Mouse (Mus musculus): ENCODE measurements around the gene Hist1h1a. TPM values are rescaled to one million over a fixed set of nuclear protein-coding genes. Genes with fewer than 3 reads are reported as not detected.
"Not testable (repeated sequence)": the region's sequence is repeated elsewhere in the genome, so short reads cannot be mapped to it uniquely, and the experiment has no call there.

Gene Hist1h1a
- polyA plus RNA-seq, 2 experiments, result 3.6 to 5.4 TPM

DNA sequence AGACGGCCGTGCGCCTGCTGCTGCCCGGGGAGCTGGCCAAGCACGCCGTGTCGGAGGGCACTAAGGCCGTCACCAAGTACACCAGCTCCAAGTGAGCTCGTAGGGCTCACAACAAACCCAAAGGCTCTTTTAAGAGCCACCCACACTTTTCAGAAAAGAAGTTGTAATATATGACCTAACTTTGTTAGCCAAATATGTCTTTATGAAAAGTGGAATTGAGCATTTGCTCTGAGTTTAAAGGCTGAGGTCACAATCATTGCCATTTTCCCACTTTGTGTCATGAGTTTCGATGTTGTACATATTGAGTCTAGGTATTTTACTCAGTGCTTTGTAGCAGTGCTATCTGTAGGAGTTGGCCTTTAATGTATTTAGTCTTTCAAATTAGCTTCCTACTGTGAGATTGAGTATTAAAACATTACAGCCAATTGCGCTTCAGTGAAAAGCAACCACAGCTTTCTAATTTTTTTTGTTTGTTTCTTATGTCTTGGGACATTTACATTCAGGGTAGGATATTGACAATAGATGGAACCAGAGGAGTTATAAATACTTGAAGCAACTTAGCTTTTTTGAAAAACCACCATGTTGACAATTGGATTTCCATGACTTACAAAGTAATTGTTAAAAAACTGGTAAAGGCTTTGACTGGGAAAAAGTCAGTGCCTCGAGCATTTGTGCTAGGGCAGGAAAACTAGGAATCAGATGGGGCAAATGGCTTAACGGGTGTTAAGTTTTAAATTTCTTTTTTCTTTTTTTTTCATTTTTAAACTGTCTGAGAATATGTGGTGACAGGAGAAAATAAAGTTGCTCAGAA is 16.2 kb upstream of the Hist1h1a start:
- H3K36me3 ChIP-seq (ENCODE audit: control insufficient read depth, insufficient read depth, low read length), result no peaks in the 10 kb centered on the region
- peak overlapping the region; percentile 54 for H3K4me2 ChIP-seq (replicated peaks; ENCODE audit: low read depth, low read length, severe bottlenecking)
- ATAC-seq (ENCODE audit: low FRiP score, low read depth) (0 out of 2 replicates have a peak, but pooled peaks have one; percentile 0), DNase-seq (ENCODE audit: low spot score) (peak; percentile 28)
- H3K27ac ChIP-seq (replicated peaks; ENCODE audit: low read depth, low read length), result peak overlapping the region; percentile 96
- no peaks in the 10 kb centered on the region for H3K27me3 ChIP-seq (ENCODE audit: control insufficient read depth, insufficient read depth, low read length)
- H3K4me3 ChIP-seq (replicated peaks; ENCODE audit: low read length), result peak overlapping the region; percentile 42
- no peaks in the 10 kb centered on the region for H3K9me3 ChIP-seq (ENCODE audit: control insufficient read depth, low read length)
- peak overlapping the region; percentile 52 for H3K9ac ChIP-seq (ENCODE audit: low read depth, low read length, severe bottlenecking)
- 0 out of 2 replicates have a peak, but pooled peaks cover 11% of the 10 kb centered on the region for H3K4me1 ChIP-seq (ENCODE audit: control insufficient read depth, insufficient read depth, low read length)
- whole genome bisulfite sequencing, result 4% methylated on average over 9 of the region's 13 CpGs
- TF ChIP-seq POLR2A (IDR thresholded peaks at IDR 0.05; ENCODE audit: borderline replicate concordance, extremely low read depth, insufficient read depth, insufficient read length), result 0 out of 2 replicates have a peak, but pooled peaks have one; percentile 12

DNA sequence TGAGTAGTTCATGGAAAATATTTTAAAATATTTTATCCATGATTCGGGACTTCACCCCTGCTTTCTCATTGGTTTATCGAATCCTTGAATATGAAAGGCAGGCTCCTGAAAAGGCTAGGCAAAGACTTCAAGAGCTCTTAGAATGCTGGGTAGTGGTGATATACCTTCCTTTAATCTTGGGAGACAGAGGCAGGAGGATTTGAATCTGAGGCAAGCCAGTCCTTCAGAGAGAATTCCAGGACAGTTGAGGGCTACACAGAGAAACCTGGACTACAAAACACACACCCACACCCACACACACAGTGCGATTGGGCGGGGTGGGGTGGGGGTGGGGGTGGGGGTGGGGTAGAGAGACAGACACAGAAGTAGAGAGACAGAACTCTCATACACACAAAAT is 15.6 kb upstream of the Hist1h1a start:
- no peak for TF ChIP-seq POLR2A (IDR thresholded peaks at IDR 0.05; ENCODE audit: borderline replicate concordance, extremely low read depth, insufficient read depth, insufficient read length)

DNA sequence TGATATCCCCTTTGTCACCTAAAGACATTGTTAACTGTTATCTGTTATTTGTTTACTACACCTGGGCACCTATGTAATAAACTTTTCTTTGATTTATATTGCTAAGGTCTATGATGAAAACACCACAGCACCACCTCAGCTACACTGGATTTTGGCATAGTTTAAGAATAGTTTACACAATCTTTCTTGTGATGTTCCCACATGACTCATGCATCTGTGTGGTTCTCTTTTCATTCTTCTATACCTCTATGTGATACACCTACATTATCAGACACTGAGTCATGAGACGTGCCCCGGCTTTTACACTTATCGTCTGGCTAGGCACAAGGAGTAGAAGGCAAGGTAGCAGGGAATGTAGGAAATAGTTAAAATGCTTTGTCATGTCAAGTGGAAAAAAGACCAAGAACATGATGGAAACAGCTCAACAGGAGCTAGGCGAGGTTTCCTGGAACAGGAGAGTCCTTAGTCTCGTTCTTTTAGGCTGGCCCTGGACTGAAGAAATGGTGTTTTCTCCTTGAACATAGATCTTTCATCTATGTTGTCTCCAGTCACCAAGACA is 13.8 kb upstream of the Hist1h1a start:
- Histone ChIP-seq H3K36me3 (ENCODE audit: control insufficient read depth, insufficient read depth, low read length) (no peaks in the 10 kb centered on the region), H3K4me1 (ENCODE audit: control insufficient read depth, insufficient read depth, low read length) (peaks cover 12% of the 10 kb centered on the region; the same call in 1 of the 2 replicates), H3K9me3 (ENCODE audit: control insufficient read depth, low read length) (no peaks in the 10 kb centered on the region), H3K27ac (replicated peaks; ENCODE audit: low read depth, low read length) (peak overlapping the region; percentile 93), H3K9ac (ENCODE audit: low read depth, low read length, severe bottlenecking) (no peak overlapping the region), H3K27me3 (ENCODE audit: control insufficient read depth, insufficient read depth, low read length) (no peaks in the 10 kb centered on the region), H3K4me2 (replicated peaks; ENCODE audit: low read depth, low read length, severe bottlenecking) (no peak overlapping the region), H3K4me3 (replicated peaks; ENCODE audit: low read length) (no peak overlapping the region)
- ATAC-seq (ENCODE audit: low FRiP score, low read depth) (no peak), DNase-seq (ENCODE audit: low spot score) (no peak)
- WGBS, result 88% methylated on average over 5 of the region's 5 CpGs
- no peak for TF ChIP-seq POLR2A (IDR thresholded peaks at IDR 0.05; ENCODE audit: borderline replicate concordance, extremely low read depth, insufficient read depth, insufficient read length)

More for the DNA sequence above, 15.6 kb upstream of the Hist1h1a start:
- Histone ChIP-seq H3K9ac (ENCODE audit: low read depth, low read length, severe bottlenecking) (no peak overlapping the region), H3K4me3 (replicated peaks; ENCODE audit: low read length) (peak overlapping the region; percentile 42; the same call in 1 of the 2 replicates), H3K4me1 (ENCODE audit: control insufficient read depth, insufficient read depth, low read length) (peaks cover 12% of the 10 kb centered on the region; the same call in 1 of the 2 replicates), H3K9me3 (ENCODE audit: control insufficient read depth, low read length) (no peaks in the 10 kb centered on the region), H3K4me2 (replicated peaks; ENCODE audit: low read depth, low read length, severe bottlenecking) (peak overlapping the region; percentile 54; the same call in 1 of the 2 replicates), H3K27ac (replicated peaks; ENCODE audit: low read depth, low read length) (peak overlapping the region; percentile 96), H3K36me3 (ENCODE audit: control insufficient read depth, insufficient read depth, low read length) (no peaks in the 10 kb centered on the region), H3K27me3 (ENCODE audit: control insufficient read depth, insufficient read depth, low read length) (no peaks in the 10 kb centered on the region)
- ATAC-seq (ENCODE audit: low FRiP score, low read depth) (no peak), DNase-seq (ENCODE audit: low spot score) (no peak)
- WGBS, result 11% methylated on average over 4 of the region's 4 CpGs

DNA sequence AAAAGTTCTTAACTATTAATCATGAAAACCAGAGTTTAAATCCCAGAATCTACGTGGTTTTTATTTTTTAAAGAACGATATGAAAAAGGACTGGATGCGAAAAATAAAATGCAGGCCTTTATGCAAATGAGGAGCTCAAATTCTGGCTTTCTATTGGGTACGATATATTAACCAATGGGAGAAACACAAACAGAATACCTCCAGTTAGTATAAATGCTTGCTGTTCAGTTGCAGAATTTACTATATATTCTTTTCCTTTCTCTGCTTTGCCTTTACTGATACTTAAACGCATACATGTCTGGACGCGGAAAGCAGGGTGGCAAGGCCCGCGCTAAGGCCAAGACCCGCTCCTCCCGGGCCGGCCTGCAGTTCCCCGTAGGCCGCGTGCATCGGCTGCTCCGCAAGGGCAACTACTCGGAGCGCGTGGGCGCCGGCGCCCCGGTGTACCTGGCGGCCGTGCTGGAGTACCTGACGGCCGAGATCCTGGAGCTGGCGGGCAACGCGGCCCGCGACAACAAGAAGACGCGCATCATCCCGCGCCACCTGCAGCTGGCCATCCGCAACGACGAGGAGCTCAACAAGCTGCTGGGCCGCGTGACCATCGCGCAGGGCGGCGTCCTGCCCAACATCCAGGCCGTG is 12.5 kb upstream of the Hist1h1a start, which contains the start of gene Hist1h2ab:
Gene Hist1h2ab, plus strand, starts transcription at position 288 of the 639 bp plus-strand sequence.
- H3K9ac ChIP-seq (ENCODE audit: low read depth, low read length, severe bottlenecking), result peak within 1 kb of the TSS; percentile 61
- DNase-seq (ENCODE audit: low spot score) (peak; percentile 90), ATAC-seq (ENCODE audit: low FRiP score, low read depth) (peak; percentile 60)

DNA sequence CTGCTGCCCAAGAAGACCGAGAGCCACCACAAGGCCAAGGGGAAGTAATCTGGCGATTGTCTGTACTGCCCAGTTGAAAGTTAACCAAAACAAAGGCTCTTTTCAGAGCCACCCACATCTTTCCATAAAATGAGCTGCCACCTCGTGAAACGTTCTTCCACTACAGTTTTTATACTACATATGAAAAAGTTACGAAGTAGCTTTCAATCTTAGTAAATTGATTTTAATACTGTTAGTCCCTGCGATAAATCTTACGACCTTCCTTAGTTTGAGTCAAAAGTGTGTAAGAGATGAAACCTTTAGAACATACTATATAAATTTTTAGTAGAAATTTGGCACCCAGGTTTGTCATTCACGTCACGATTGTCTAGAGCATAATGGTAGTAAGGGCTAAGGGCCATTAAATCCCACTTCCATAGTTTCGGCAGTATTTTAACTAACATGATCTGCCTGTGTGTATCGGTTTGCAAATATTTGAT is 11.9 kb upstream of the Hist1h1a start:
- Histone ChIP-seq H3K27me3 (ENCODE audit: control insufficient read depth, insufficient read depth, low read length) (no peaks in the 10 kb centered on the region), H3K36me3 (ENCODE audit: control insufficient read depth, insufficient read depth, low read length) (no peaks in the 10 kb centered on the region), H3K4me2 (replicated peaks; ENCODE audit: low read depth, low read length, severe bottlenecking) (peak overlapping the region; percentile 55), H3K9me3 (ENCODE audit: control insufficient read depth, low read length) (no peaks in the 10 kb centered on the region), H3K4me1 (ENCODE audit: control insufficient read depth, insufficient read depth, low read length) (peaks cover 12% of the 10 kb centered on the region; the same call in 1 of the 2 replicates), H3K9ac (ENCODE audit: low read depth, low read length, severe bottlenecking) (peak overlapping the region; percentile 61), H3K27ac (replicated peaks; ENCODE audit: low read depth, low read length) (peak overlapping the region; percentile 93), H3K4me3 (replicated peaks; ENCODE audit: low read length) (peak overlapping the region; percentile 42)
- ATAC-seq (ENCODE audit: low FRiP score, low read depth), result no peak
- TF ChIP-seq POLR2A (IDR thresholded peaks at IDR 0.05; ENCODE audit: borderline replicate concordance, extremely low read depth, insufficient read depth, insufficient read length), result no peak
- WGBS, result 1% methylated on average over 11 of the region's 11 CpGs
- peak; percentile 53 for DNase-seq (ENCODE audit: low spot score)

More for the DNA sequence above, 12.5 kb upstream of the Hist1h1a start, which contains the start of gene Hist1h2ab:
- peak within 1 kb of the TSS; percentile 42 for H3K4me3 ChIP-seq (replicated peaks; ENCODE audit: low read length)
- peaks cover 12% of the 10 kb centered on the region; the same call in 1 of the 2 replicates for H3K4me1 ChIP-seq (ENCODE audit: control insufficient read depth, insufficient read depth, low read length)
- WGBS, result under 1% methylated on average over 25 of the region's 47 CpGs
- H3K36me3 ChIP-seq (ENCODE audit: control insufficient read depth, insufficient read depth, low read length); H3K27me3 ChIP-seq (ENCODE audit: control insufficient read depth, insufficient read depth, low read length); H3K9me3 ChIP-seq (ENCODE audit: control insufficient read depth, low read length): not testable (repeated sequence)
- H3K4me2 ChIP-seq (replicated peaks; ENCODE audit: low read depth, low read length, severe bottlenecking), result peak within 1 kb of the TSS; percentile 55
- TF ChIP-seq POLR2A (IDR thresholded peaks at IDR 0.05; ENCODE audit: borderline replicate concordance, extremely low read depth, insufficient read depth, insufficient read length), result peak; percentile 78; the same call in 1 of the 2 replicates
- peak within 1 kb of the TSS; percentile 93 for H3K27ac ChIP-seq (replicated peaks; ENCODE audit: low read depth, low read length)

All from limb, embryonic 14.5 days (tissue).